Mouse (Mus musculus): ENCODE measurements around the gene Fbp1.
A peak's percentile ranks its signal among the peaks of the same experiment; 100 is the strongest.
"Not testable (repeated sequence)": the region's sequence is repeated elsewhere in the genome, so short reads cannot be mapped to it uniquely, and the experiment has no call there.

Gene Fbp1

DNA sequence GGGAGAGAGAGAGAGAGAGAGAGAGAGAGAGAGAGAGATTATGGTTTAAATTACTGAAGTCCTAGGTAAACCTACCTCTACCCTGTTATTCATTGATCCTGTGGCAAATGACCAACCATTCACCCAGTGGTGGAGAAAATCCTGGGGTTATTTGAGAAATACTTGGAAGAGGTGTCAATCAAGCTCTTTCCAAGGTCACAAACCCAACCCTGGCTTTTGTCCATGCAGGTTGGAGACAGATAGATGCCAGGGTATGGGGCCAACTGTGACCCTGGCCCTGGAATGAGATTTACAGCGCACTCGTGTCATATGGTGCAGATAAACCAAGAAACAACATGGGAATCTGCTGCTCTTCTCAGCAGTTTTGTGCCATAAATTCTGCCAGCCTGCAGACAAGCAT lies 4.6 kb downstream of the Fbp1 start:
- DNase-seq, result no peak

DNA sequence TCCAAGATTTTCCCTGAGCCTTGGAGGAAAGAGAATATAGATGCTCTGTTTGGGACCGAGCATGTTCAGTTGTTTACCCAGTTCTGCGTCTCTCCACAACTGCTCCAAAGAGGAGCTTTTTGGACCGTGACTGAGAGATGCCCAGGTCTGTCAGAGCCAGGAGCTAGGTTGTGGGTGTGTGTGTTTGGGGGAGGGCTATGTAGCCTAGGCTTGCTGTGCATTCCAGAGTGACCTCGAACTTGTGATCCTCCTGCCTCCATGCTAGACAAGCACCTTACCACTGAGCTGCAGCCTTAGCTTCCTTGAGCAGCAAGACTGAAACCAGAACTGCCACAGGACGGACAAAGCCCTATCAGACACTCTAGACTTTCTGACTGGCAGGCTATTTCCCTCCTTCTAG lies 5.2 kb downstream of the Fbp1 start:
- no peak for DNase-seq

DNA sequence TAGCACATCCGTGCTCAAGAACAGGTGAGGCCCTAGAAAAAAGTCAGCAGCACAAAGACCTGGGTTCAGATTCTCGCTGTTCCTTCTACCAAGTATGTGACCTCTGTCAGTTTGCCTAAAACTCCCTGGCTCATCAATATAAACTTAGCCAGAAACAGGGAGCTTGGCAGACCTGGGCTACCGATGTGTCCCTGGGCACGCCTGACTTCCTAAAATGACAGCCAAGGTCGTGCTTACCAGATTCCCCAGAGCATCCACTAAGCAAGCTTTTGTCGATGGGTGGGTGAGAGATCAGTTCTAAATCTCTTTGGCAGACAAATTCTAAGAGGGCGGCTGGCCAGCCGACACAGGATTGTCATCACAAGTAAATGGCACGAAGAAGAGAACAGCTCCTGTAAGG lies 6.7 kb downstream of the Fbp1 start:
- no peak for DNase-seq

DNA sequence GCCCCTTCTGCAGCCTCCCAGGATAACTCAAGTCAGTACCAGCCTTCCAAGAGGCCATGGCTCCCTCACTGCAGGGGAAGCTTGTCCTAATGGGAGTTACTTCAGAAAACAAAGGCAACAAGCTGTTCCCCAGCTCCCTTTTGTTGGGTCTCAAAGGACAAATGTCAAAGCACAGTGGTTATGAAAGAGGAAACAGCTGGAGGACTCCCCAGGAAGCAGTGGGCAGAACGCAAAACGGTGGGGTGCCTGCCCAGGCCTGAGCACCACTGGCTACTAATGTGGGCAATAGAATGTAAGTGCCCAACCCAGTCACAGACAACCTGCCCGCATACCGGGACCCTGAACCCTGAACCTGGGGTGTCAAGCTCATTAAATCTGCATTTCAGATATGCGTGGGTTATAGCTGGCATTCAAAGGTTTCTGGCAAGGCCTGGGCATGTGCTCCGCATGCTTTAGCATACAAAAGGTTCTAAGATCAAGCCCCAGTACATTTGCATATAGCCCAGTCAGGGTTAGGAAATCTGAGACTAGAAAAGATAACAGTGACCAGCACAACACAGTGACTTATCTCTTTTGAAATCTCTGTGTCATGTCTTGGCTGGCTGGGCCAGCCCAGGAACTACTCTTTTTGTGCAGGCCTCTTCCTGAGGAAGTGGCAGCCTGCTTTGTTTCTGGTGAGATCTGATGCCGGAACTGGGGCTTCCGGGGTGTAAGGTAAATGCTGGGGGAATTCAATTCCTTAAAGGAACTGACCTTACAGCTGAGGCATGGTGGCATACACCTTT lies 8.1 kb downstream of the Fbp1 start:
- DNase-seq, result no peak

DNA sequence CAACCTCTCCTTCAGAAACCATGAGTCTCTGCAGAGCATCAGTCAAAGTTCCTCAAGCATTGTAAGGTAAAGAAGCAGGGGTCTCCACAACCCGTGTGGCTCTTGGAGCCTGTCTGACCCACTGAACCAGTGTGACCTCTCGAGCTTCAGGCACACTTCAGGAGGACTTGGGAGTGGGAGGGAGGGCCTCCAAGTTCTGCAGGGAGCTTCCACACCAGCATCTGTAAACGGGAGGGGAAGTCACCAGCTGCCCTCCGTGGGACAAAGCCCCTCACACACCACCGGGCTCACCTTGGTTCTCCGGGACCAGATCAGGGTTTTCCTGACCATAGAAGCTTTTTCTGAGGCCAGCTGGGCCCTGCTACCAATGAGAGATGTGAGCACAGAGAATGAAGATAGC lies 8.7 kb downstream of the Fbp1 start:
- DNase-seq, result no peak

DNA sequence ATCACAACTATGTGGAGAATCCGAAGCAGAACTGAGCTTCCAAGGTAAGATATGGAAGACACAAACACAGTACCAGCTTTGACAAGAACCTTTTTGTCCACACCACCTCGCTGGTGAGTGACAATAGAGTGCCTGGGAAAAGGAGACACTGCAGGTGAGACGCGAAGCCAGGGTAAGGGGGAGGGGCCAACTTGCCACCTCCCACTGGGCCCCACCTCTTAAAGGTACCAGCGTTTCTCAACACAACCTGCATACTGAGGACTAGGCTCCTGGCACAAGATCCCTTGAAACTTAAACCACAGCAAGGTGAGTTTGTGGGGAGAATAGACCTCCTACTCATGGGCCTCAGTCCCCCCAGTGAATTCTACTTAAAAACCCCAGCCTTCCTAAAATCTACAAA lies 10.8 kb downstream of the Fbp1 start:
- no peak for DNase-seq

DNA sequence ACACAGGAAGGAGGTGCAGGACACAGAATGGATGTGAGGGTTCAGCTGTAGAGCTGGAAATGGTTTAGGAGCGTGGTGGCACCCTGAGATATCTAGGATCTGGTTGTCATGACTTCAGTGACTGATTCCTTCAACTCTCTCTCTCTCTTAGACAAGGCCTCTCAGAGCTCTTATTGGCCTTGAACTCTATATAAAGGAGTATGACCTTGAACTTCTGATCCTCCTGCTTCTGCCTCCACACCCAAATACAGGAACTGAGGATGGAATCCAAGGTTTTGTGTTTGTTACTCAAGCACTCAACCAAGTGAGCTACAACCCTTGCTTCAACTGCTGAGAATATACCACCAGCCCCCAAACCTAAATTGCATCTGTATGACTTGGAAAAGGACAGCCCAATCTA lies 12.0 kb downstream of the Fbp1 start:
- no peak for DNase-seq

DNA sequence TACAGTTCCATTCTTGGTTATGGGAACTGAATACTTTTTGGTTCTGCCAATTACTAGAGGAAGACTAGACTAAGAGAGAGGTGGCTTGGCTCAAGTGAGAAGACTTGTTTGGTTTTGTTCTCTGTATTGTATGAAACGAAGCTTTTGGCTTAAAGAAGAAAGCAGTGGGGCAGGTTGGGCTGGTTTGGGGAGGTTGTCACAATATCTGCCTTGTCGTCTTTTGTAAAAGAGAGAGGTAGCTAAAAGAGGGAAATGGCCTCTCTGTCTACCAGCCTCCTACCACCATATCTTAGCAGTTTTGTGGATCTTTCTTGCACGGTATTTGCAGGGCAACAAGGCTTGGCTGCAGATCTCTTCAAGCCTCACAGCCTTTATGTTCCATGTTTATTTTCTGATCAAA lies 15.8 kb downstream of the Fbp1 start:
- DNase-seq, result no peak

DNA sequence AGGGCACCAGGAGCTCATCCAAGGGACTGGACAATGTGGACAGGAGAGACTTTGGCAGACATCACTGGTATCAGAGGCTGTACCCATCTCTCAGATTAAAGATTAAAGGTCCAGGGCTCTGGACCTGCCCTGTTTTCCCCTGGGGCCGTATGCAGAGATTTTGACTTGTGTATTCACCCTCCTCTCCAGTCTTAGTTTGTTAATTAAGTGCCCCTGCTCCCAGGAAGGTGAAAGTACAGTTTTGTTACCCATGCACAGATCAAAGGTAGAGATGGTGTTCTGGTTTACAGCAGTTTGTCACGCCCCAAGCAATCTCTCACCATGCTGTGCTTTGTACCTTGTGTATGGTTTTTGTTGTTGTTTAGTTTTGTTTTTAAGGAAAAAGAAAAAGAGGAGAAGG lies 17.5 kb downstream of the Fbp1 start:
- no peak for DNase-seq

DNA sequence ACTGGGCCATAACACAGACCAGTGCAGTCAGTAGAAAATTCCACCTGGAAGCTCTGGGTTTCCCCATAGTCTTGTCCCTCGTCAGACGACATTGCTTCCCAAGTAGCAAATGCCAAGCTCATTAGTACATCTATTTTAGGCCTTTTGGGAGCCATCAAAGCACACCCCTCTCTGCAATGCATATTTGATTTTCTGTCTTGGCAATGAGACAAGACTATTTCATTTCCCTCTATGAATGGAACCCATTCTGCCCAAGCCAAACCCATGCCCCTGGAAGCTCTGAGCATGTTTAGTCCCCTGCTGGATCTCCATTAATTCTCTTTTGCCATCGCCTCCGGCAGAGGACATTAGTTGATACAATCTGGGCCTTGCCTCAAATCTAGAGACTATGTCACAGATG lies 21.3 kb downstream of the Fbp1 start:
- DNase-seq, result no peak

DNA sequence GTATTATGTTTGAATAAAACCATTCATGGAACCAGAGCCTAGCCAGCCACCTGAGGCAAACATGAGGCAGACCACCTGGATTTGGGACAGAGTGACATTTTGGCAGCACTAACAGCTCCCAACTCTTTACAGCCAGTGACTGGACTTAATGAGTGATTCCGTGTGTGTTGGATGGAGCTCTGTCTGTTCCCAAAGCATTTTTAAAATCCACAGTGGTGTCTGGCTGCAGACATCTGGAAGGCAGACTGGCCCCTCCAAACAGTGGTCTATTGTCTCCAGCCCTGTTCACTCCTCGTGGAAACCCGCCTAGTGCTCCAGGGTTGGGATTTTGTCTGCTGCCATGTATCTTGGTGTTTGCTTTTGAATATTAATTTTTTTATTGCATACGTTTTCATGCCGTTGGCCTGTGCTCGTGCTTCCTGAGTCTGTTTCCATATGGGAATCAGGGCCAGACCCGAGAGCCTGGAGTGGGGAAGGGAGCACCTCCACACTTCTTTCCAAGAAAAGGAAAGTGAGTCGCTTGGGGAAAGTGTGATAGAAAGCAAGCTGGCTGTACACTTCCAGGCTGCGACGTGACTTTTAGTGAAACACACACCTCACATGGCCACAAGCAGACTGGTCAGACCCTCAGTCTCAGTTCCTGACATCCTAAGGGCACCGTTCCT lies 22.3 kb downstream of the Fbp1 start:
- DNase-seq, result no peak

DNA sequence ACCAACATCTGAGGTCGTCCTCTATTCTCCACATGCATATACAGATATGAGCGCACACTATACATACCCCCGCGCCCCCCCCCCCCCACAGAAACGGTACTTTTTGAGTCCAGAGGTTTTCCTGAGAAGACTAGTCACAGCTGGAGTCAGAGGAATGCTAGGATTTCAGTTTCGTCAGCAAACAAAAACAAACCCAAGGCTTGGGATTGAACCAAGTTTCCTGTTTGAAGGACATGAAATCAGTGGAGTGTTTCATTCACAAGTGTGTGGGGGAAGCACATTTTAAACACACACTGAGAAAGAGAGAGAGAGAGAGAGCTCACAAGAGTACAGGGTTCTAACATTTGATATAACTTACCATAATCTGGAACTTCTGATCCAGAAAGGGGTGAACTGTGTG lies 24.3 kb downstream of the Fbp1 start:
- DNase-seq, result no peak

DNA sequence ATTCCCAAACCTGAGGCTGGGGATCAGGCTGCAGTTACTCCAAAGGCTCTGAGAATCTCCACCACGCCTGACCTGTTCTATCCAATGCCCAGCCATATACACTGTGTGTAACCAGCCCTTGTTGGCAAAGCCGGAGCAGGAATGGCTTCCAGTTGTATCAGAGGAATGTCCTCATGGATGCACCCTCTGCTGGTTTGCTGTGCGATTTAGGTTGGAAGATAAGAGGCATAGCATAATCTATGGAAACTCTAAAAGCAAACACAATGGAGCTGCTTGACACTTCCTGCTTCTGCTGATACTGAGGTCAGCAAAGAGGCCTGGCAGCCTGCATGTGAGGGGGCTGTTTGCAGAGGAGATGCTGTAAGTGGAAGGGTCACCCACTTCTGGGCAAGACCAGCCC lies 25.2 kb downstream of the Fbp1 start:
- DNase-seq, result no peak

DNA sequence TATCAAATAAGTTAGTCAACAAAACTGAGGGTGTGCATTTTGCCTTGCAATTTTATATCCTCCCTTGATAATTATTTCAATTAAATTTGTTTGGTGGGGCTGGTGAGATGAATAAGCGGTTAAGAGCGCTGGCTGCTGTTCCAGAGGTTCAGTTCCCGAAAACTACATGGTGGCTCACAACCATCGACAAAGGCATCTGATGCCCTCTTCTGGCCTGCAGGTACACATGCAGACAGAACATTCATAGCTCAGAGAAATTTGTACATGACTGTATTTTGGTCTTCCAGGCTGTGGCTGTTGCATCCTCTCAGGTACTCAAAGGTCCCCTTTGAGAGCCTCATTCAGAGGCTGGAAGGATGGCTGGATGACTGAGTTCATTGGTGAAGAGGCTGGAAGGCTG lies 28.0 kb downstream of the Fbp1 start:
- DNase-seq, result no peak

DNA sequence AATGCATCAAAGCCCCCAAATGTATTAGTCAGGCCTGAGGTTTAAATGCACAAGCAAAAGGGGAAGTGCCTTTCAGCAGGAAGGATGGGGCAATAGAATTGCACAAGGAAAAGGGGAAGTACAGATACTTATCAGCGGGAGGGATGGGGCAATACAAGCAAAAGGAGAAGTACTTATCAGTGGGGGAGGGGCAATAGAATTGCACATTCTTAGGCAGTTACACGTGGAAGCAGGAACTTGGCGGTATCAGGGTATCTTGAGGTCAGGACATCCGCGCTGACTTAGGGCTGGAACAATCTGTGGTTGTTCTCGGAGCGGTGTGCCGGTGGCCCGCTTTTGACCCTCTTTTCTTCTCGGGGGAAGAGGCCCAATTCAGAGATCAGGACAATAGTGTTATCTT lies 28.8 kb downstream of the Fbp1 start:
- not testable (repeated sequence) for DNase-seq

DNA sequence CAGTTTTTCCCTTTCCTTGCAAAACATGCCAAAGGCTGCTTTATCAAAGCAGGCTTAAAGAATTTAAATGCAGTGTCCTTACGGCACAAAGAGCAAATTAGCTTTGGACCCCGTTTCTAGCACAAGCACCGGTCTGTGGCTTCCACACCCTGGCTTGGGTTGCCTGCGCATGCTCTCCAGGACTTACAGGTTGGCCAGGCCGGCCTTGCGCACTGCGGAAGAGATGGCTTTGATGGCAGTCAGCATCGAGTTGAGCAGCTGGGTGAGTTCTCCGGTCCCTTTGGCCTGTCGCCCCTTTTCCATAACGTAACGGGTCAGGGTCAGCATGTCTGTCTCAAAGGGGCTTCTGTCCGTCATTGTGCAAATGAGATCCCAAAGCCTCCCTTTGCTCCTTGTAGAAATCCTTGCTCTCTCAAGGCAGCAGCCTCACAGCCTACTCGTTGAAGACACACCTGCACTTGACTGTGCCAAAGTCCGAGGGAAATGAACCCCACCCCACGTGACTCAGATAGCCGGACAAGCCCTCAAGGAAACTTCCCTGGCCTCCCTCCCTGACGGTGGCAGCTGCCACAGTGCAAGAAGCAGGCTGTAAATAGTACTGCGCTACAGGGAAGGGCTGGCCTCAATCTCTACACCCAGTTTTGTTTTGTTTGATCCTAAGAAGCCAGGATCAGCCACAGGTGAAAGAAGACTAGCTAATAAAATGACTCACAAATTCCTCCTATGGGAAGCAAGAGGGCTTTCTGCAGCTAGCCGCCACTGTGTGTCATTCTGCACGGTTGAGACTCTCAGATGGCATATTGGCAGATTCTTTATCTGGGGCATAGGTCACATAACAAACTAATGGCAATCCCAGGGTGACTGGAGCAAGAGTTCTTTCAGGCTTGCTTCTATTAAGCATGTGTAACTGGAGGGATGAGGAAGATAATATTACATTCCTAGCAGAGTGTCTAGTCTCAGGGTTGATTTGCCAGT lies 29.9 kb downstream of the Fbp1 start, which contains the start of gene Fbp2:
TSS of gene Fbp2 (minus strand) at position 482 of the 975 bp plus-strand sequence.
- DNase-seq, result no peak

DNA sequence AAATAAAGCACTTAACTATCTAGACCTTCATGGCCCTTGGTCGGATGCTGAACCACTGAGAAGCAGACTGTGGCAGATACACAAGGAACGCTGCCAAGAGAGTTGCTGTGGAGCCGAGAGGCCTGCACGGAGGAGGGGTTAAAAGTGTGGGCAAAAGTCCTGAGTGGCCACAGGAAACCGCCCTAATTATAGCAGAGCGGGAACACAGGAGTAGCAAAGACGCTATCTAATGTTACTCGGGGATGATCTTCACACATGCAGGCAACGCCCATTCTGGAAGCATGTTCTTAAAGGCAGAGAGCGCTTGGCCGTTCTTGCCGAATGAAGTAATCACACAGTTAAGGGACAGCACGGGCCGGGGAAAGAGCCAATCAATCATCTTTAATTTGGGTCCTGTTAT lies 31.2 kb downstream of the Fbp1 start:
- DNase-seq, result no peak

DNA sequence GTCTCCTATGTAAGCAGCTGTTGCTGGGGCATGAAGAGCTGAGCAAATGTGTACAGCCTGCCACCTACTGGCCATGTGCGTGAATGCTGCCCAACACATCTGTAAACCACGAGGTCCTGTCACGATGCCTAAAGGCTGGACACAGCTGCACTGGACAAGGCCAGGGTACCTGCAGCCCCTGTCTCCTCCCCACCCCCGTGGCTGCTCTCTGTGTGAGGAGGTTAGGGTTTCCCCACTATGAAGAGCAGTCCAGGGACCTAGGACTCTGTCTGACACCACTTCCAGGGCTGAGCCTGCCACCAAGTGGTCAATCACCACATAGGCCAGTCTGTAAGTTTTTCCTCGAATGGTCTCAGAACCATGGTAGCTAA lies 31.8 kb downstream of the Fbp1 start:
- DNase-seq, result peak; percentile 78

DNA sequence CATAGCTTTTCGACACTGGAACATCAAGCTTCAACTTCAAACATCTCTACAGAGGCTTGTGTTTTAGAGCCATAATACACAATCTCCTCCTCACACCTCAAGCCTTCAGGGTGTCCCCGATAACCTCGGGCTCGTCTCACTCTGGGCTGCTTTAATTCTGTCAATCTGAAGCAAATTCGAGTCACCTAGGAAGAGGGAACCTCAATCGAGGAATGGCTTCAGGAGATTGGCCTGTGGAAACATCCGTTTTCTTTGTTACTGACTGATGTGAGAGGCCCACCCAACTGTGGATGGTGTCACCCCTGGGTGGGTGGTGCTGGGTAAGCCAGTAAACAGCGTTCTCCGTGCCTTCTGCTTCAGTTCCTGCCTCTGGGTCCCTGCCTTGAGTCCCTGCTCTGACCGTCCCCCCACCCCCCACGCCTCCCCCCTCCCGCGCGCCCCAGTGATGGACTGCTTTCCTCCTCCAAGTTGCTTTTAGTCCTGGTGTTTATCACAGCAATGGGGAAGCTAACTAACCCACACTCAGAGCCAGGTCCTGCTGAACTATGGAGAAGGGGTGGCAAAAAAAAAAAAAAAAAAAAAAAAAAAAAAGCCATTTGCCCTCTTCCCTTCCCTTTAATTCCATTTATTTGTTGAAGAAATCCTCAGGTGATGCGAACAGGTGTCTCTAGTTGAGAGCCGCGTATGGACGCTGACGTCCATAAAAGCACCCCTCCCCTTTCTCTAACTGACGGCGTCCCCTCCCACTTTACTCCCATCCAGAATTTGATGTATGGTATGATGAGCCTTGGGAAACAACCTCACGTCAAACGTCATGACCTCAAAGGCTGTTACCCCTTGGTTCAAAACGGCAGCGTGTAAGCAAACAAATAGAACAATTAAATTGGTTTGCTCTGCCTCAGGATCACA lies 32.4 kb downstream of the Fbp1 start:
- no peak for DNase-seq

DNA sequence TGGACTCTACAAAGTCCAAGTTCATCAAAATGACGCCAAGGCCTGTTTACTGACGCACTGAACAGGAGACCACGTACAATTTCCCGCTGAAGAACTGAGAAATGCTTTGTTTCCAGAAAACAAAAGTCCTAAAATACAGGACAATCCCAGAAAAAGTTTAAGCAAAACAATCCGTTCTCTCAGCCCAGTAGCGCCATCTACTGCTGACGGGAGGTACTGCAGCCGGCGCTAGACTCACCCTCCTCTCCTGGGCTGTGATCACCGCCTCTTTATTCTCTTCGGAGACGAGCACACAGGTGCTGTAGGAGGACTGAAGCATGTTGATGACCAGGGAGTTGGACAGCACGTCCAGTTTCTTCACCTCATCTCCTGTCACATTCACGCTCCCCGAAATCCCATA lies 33.4 kb downstream of the Fbp1 start:
- DNase-seq, result peak; percentile 53

DNA sequence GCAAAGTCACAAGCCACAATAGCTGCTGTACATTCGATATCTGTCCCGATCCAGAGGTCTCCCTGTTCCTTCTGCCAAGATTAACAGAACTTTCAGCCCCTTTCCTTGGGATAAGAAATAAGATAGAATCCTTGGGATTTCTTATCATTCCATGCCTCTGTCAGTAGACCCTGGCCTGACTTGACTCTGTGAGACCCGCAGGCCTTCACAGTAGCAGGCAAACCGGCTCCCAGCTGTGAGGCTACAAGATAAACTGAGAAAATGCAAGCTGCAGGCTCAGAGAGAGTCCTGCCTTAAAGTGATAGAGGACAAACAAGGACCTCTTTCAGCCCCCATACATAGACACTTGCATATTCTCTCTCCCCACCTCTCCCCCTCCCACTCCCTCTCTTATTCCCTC lies 54.7 kb downstream of the Fbp1 start:
- no peak for DNase-seq

DNA sequence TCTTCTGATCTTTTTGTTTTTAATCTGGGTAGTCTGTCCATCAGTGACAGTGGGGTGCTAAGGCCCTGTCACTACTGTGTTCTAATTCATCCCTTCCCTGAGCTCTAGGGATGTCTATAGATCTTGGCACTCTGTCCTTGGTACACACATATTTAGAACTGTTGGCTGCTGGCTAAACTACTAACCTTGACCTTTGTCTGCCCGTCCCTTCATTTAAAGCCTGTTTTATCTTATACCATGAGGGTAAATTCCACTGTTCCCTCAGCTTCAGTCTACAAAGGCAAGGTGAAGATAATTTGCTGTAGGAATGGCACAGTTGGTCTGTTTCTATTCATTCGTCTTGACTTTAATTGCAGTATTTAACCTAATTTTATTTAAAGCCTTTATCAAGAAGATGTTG lies 55.8 kb downstream of the Fbp1 start:
- DNase-seq, result no peak

DNA sequence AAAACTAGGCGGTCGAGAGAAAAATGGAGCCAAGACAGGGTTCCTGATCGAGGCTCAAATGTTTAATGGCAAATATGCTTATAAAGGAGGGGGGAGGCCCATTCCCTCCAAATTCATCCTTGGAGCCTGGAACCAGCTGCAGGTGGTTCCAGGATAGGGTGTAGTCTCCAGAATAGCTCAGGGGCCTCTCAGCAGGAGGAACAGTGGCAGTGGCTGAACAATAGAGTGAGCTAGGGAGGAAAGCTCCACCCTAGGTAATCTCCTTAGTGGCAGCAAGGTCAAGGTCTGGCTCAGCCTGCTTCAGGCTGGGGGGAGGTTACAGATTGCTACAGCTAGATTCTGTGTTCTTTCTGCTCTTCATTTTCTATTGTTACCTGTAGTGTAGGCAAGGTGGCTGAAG lies 72.4 kb downstream of the Fbp1 start:
- not testable (repeated sequence) for DNase-seq
